Mouse (Mus musculus) heart, embryonic 14.5 days (tissue): ENCODE measurements around the gene Shisa8. TPM values are rescaled to one million over a fixed set of nuclear protein-coding genes. Genes with fewer than 3 reads are reported as not detected.
A peak's percentile ranks its signal among the peaks of the same experiment; 100 is the strongest.

ENCODE experiments used
- ATAC-seq: fragments of 200-750 bp; cut with Nextera tagmentation; 2 replicates; pipeline ENCODE4 v1.8.0; 2017; ENCODE audit warnings: low read depth, moderate TSS enrichment; ENCODE audit not compliant: insufficient number of reproducible peaks, insufficient read depth, low FRiP score
- H3K27ac ChIP-seq, 2 experiments: fragments of 200-500 bp in 1 of 2; fragments of 300-500 bp in 1 of 2; sonication (generic) in 1 of 2; replicated peaks in 1 of 2; 2 replicates each; pipeline ENCODE4 v1.5.1; 2012 to 2014; ENCODE audit warnings: low read depth in 2 of 2, low read length in 2 of 2, control low read depth in 1 of 2, mild to moderate bottlenecking in 1 of 2, mixed read lengths in 1 of 2; ENCODE audit not compliant: control insufficient read depth in 1 of 2, insufficient read depth in 1 of 2
- H3K27me3 ChIP-seq: fragments of 300-500 bp; sonication (generic); 2 replicates; pipeline ENCODE4 v1.6.1; 2014; ENCODE audit warnings: mild to moderate bottlenecking, low read length, control low read depth; ENCODE audit not compliant: control insufficient read depth, insufficient read depth
- H3K36me3 ChIP-seq: fragments of 300-500 bp; sonication (generic); 2 replicates; pipeline ENCODE4 v1.6.1; 2014; ENCODE audit warnings: mild to moderate bottlenecking, control low read depth, low read length, mixed read lengths; ENCODE audit not compliant: control insufficient read depth, insufficient read depth
- H3K4me1 ChIP-seq, 2 experiments: fragments of 200-500 bp in 1 of 2; fragments of 300-500 bp in 1 of 2; sonication (generic) in 1 of 2; 2 replicates each; pipeline ENCODE4 v1.6.1; 2012 to 2014; ENCODE audit warnings: low read length in 2 of 2, control low read depth in 1 of 2, mixed read lengths in 1 of 2; ENCODE audit not compliant: control insufficient read depth in 2 of 2, insufficient read depth in 2 of 2
- H3K4me2 ChIP-seq: fragments of 300-500 bp; sonication (generic); 2 replicates; pipeline ENCODE4 v1.6.1; 2014; ENCODE audit warnings: mild to moderate bottlenecking, low read length
- H3K4me3 ChIP-seq, 2 experiments: fragments of 200-500 bp in 1 of 2; fragments of 300-500 bp in 1 of 2; sonication (generic) in 1 of 2; 2 replicates each; pipeline ENCODE4 v1.5.1; 2012 to 2014; ENCODE audit warnings: low read length in 2 of 2, mild to moderate bottlenecking in 2 of 2, control low read depth in 1 of 2, low read depth in 1 of 2, moderate library complexity in 1 of 2; ENCODE audit not compliant: control insufficient read depth in 1 of 2, insufficient read depth in 1 of 2
- H3K9ac ChIP-seq: fragments of 300-500 bp; sonication (generic); 2 replicates; pipeline ENCODE4 v1.6.1; 2014; ENCODE audit warnings: mild to moderate bottlenecking, low read length
- H3K9me3 ChIP-seq: fragments of 300-500 bp; sonication (generic); 2 replicates; pipeline ENCODE4 v1.6.1; 2016; ENCODE audit warnings: low read length, control low read depth; ENCODE audit not compliant: control insufficient read depth
- WGBS: fragments of 180-500 bp; shearing (Covaris S2); extraction: QIAGEN DNeasy Blood & Tissue Kit; methylation state at CpG from one replicate; pipeline ENCODE4 v1.1.7; 2014; 5-methylcytosine and 5-hydroxymethylcytosine counted together
- polyA plus RNA-seq: library from polyadenylated mRNA; unstranded; fragments of >200 nt; fragmentation: Nextera tagmentation; extraction: Ambion mirVana; gene quantifications from 2 replicates; pipeline ENCODE4 v1.2.1, GENCODE M21; 2014

The Shisa8 gene
- polyA plus RNA-seq, 1 experiment from 2014 or later = 0.42 TPM

GRCm38 (mm10) chr15:82196300-82196699 is 16.3 kb downstream of the Shisa8 start:
- Histone ChIP-seq H3K4me1 (peaks cover 0 to 3% of the 10 kb centered on the region in 2 experiments; a peak in 2 of 4 replicates), H3K4me2 (no peak overlapping the region), H3K9me3 (no peaks in the 10 kb centered on the region), H3K4me3 (no peak overlapping the region), H3K27me3 (no peaks in the 10 kb centered on the region), H3K36me3 (peaks cover 98% of the 10 kb centered on the region), H3K27ac (no peak overlapping the region), H3K9ac (no peak overlapping the region)
- no peak for ATAC-seq
- 84% methylated on average over 12 of the region's 12 CpGs for WGBS

DNA sequence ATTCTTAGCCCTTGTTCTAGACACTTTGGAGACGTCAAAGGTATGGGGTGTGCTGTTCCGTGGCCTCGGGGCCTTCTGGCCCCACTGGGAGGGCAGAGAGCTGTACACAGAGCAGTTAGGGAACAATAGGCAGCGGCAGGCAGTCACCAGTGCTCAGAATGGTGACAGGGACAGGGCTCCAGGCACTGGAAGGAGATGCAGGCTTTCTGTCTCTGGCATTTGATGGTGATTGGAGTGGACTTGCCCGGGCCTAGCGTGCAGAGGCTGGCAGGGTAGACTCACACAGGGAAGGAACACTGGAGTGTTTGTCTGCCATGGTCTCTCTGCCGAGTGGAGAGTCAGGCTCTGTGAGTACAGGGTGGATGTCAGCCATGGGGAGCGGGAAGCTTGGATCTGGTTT is 20.0 kb downstream of the Shisa8 start:
- WGBS = 67% methylated on average over 8 of the region's 8 CpGs
- Histone ChIP-seq H3K9me3 (no peaks in the 10 kb centered on the region), H3K9ac (no peak overlapping the region; the same call in 1 of the 2 replicates), H3K36me3 (peaks cover 80% of the 10 kb centered on the region), H3K27me3 (0 out of 2 replicates have a peak, but pooled peaks cover 3% of the 10 kb centered on the region), H3K4me1 (peaks cover 0 to 3% of the 10 kb centered on the region in 2 experiments; a peak in 2 of 4 replicates), H3K4me2 (no peak overlapping the region), H3K4me3 (no peak overlapping the region), H3K27ac (no peak overlapping the region)
- no peak for ATAC-seq

DNA sequence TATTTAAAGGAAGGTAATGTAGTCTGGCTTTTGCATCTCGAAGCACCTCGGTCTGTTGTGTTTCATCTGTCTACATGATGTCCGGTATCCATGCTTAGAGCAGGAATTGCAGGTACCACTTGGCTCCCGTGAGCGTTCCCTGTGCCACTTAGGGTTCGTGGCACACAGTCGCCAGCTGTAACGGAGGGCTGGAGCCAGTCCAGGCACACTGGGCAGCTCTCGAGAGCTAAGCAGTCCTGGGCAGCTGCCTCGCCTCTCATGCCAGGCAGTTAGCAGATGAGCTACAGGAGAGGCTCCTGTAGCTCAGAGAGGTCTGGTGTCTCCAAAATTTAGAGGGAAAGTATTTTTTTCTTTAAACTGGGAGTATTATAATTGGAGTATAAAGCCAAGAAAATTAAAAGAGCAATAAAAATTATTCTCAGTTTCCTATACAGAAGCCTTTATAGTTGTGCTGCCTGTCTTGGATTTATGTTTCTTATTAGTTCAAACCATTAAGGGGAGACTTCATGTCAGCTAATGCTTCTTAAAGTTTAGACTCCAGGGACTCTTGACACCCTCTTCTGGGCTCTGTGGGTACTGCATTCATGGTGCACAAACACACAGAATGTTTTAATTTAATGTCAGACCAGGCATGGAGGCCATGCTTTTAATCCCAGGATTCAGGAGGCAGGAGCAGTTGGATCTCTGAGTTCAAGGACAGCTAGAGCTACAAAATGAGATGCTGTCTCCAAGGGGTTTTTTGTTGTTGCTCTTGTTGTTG is 24.0 kb downstream of the Shisa8 start:
- H3K9ac ChIP-seq = no peak overlapping the region
- no peaks in the 10 kb centered on the region for H3K9me3 ChIP-seq
- peaks cover 30 to 38% of the 10 kb centered on the region in 2 experiments for H3K4me1 ChIP-seq
- 90% methylated on average over 10 of the region's 10 CpGs for WGBS
- H3K4me3 ChIP-seq = no peak overlapping the region
- H3K27me3 ChIP-seq = peaks cover 3% of the 10 kb centered on the region; the same call in 1 of the 2 replicates
- H3K27ac ChIP-seq = no peak overlapping the region
- peaks cover 61% of the 10 kb centered on the region for H3K36me3 ChIP-seq
- no peak for ATAC-seq
- H3K4me2 ChIP-seq = no peak overlapping the region

GRCm38 (mm10) chr15:82187924-82188323 is 24.7 kb downstream of the Shisa8 start:
- H3K9ac ChIP-seq = no peak overlapping the region
- H3K4me3 ChIP-seq = no peak overlapping the region
- no peaks in the 10 kb centered on the region for H3K9me3 ChIP-seq
- H3K27me3 ChIP-seq = peaks cover 3% of the 10 kb centered on the region; the same call in 1 of the 2 replicates
- H3K4me2 ChIP-seq = no peak overlapping the region
- ATAC-seq = no peak
- peaks cover 61% of the 10 kb centered on the region for H3K36me3 ChIP-seq
- H3K4me1 ChIP-seq = peaks cover 35 to 43% of the 10 kb centered on the region in 2 experiments
- H3K27ac ChIP-seq = no peak overlapping the region
- WGBS = 83% methylated on average over 1 of the region's 1 CpGs

DNA sequence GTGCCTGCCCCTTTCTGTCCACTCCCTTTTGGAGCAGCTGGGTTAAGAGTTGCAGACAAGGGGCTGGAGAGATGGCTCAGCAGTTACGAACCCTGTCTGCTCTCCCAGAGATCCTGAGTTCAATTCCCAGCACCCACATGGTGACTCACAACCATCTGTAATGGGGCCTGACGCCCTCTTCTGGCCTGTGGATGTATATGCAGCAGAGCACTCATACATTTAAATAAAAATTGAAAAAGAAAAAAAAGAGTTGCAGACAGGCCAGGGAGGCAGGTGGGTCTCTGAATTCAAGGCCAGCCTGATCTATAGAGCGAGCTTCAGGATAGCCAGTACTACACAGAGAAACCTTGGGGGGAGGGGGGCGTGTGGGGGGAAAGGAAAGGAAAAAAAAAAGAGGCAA is 25.2 kb downstream of the Shisa8 start:
- Histone ChIP-seq H3K27ac (no peak overlapping the region), H3K4me1 (peaks cover 35 to 40% of the 10 kb centered on the region in 2 experiments)
- WGBS = 92% methylated on average over 4 of the region's 4 CpGs

DNA sequence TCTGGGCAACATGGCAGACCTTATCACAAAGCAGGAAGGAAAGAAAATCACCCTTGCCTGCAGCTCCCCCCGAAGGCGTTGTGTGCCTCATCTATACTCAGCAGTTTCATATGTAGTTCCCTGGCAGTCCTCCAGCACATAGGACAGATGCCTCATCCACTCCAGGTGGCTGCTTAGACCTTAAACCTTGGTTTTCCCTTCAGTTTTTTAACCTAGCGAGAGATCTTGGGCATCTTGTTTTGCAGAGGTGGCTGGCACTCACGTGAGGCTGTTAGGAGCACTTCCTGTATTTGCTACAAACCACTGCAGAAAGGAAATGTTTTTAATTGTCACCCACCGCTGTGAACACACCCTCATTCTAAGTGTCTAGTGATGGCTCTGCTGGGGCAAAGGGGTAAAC is 25.7 kb downstream of the Shisa8 start:
- WGBS = 54% methylated on average over 5 of the region's 5 CpGs
- Histone ChIP-seq H3K36me3 (peaks cover 61% of the 10 kb centered on the region), H3K27me3 (peaks cover 3% of the 10 kb centered on the region; the same call in 1 of the 2 replicates), H3K9ac (no peak overlapping the region), H3K4me2 (peak overlapping the region; percentile 31; the same call in 1 of the 2 replicates), H3K27ac (peak overlapping the region; percentile 30 to 49; a peak in 3 of 4 replicates), H3K4me3 (no peak overlapping the region), H3K4me1 (peaks cover 35 to 40% of the 10 kb centered on the region in 2 experiments), H3K9me3 (no peaks in the 10 kb centered on the region; the same call in 1 of the 2 replicates)
- ATAC-seq = no peak

More for the DNA sequence above, 25.2 kb downstream of the Shisa8 start:
- H3K4me2 ChIP-seq = no peak overlapping the region
- peaks cover 3% of the 10 kb centered on the region; the same call in 1 of the 2 replicates for H3K27me3 ChIP-seq
- ATAC-seq = no peak
- H3K36me3 ChIP-seq = peaks cover 61% of the 10 kb centered on the region
- no peak overlapping the region for H3K9ac ChIP-seq
- no peaks in the 10 kb centered on the region; the same call in 1 of the 2 replicates for H3K9me3 ChIP-seq
- no peak overlapping the region for H3K4me3 ChIP-seq

- Histone ChIP-seq H3K9me3 (no peaks in the 10 kb centered on the region; the same call in 1 of the 2 replicates), H3K27ac (peak overlapping the region; percentile 30 to 49; a peak in 3 of 4 replicates), H3K36me3 (peaks cover 61% of the 10 kb centered on the region), H3K4me2 (peak overlapping the region; percentile 31), H3K4me3 (no peak overlapping the region), H3K9ac (no peak overlapping the region), H3K4me1 (peaks cover 38 to 45% of the 10 kb centered on the region in 2 experiments), H3K27me3 (peaks cover 3% of the 10 kb centered on the region; the same call in 1 of the 2 replicates)
- peak; percentile 80 for ATAC-seq
- WGBS = 15% methylated on average over 14 of the region's 14 CpGs
These were observed 26.5 kb downstream of the Shisa8 start for GRCm38 (mm10) chr15:82186131-82186530.
